Mouse (Mus musculus): ENCODE measurements around the gene Nos2.

The Nos2 gene

GRCm38 (mm10) chr11:78920411-78920939 is at the start of gene Nos2:
Gene Nos2 (plus strand): TSS chr11:78920787.
- WGBS, result 54% methylated on average over 6 of the region's 6 CpGs

GRCm38 (mm10) chr11:78870891-78871290 is 49.7 kb upstream of the Nos2 start:
- 94% methylated on average over 4 of the region's 4 CpGs for WGBS

GRCm38 (mm10) chr11:78872782-78873181 is 47.8 kb upstream of the Nos2 start:
- 79% methylated on average over 2 of the region's 2 CpGs for WGBS

GRCm38 (mm10) chr11:78879727-78880126 is 40.9 kb upstream of the Nos2 start:
- WGBS, result 93% methylated on average over 3 of the region's 3 CpGs

- WGBS, result 47% methylated on average over 1 of the region's 1 CpGs
These were observed 33.9 kb upstream of the Nos2 start for GRCm38 (mm10) chr11:78886693-78887092.

GRCm38 (mm10) chr11:78887102-78887971 is 33.2 kb upstream of the Nos2 start:
- WGBS, result 16% methylated on average over 9 of the region's 9 CpGs

GRCm38 (mm10) chr11:78889156-78889555 is 31.4 kb upstream of the Nos2 start:
- WGBS, result 98% methylated on average over 4 of the region's 4 CpGs

- WGBS, result 74% methylated on average over 7 of the region's 7 CpGs
These were observed 24.0 kb upstream of the Nos2 start for GRCm38 (mm10) chr11:78896357-78897123.

- WGBS, result 67% methylated on average over 6 of the region's 6 CpGs
These were observed 5.1 kb upstream of the Nos2 start for GRCm38 (mm10) chr11:78915473-78915872.

GRCm38 (mm10) chr11:78916410-78916809 is 4.2 kb upstream of the Nos2 start:
- 88% methylated on average over 1 of the region's 1 CpGs for WGBS

- WGBS, result 68% methylated on average over 4 of the region's 4 CpGs
These were observed 842 bp upstream of the Nos2 start for GRCm38 (mm10) chr11:78919745-78920144.

- 47% methylated on average over 8 of the region's 8 CpGs for WGBS
These were observed 2.3 kb downstream of the Nos2 start for GRCm38 (mm10) chr11:78922678-78923407.

- WGBS, result 34% methylated on average over 9 of the region's 9 CpGs
These were observed 3.5 kb downstream of the Nos2 start for GRCm38 (mm10) chr11:78924111-78924510.

- 3% methylated on average over 37 of the region's 37 CpGs for WGBS
These were observed 4.3 kb downstream of the Nos2 start for GRCm38 (mm10) chr11:78924916-78925315.

- 46% methylated on average over 5 of the region's 5 CpGs for WGBS
These were observed 8.8 kb downstream of the Nos2 start for GRCm38 (mm10) chr11:78929345-78929744.

- WGBS, result 77% methylated on average over 7 of the region's 7 CpGs
These were observed 13.7 kb downstream of the Nos2 start for GRCm38 (mm10) chr11:78934307-78934706.

GRCm38 (mm10) chr11:78934727-78935126 is 14.1 kb downstream of the Nos2 start:
- WGBS, result 85% methylated on average over 4 of the region's 4 CpGs

GRCm38 (mm10) chr11:78935178-78935577 is 14.6 kb downstream of the Nos2 start:
- WGBS, result 71% methylated on average over 6 of the region's 6 CpGs

- WGBS, result 79% methylated on average over 1 of the region's 1 CpGs
These were observed 22.5 kb downstream of the Nos2 start for GRCm38 (mm10) chr11:78943083-78943482.

- 74% methylated on average over 8 of the region's 8 CpGs for WGBS
These were observed 29.8 kb downstream of the Nos2 start for GRCm38 (mm10) chr11:78950365-78950764.

- 17% methylated on average over 17 of the region's 17 CpGs for WGBS
These were observed 31.9 kb downstream of the Nos2 start for GRCm38 (mm10) chr11:78952467-78952866.

- 15% methylated on average over 7 of the region's 7 CpGs for WGBS
These were observed 35.7 kb downstream of the Nos2 start for GRCm38 (mm10) chr11:78956260-78956659.
